Mouse (Mus musculus) adrenal gland, adult 2 months (tissue): ENCODE measurements around the gene Tmem205. TPM values are rescaled to one million over a fixed set of nuclear protein-coding genes. Genes with fewer than 3 reads are reported as not detected.

ENCODE experiments used
- DNase-seq: peaks from one replicate; pipeline ENCODE4 v3.0.0; 2021
- polyA plus RNA-seq: library from polyadenylated mRNA; depleted of rRNA; stranded (reverse); fragments of >200 nt; gene quantifications from 2 replicates; pipeline ENCODE4 v1.2.3, GENCODE M21; 2012; rRNA removed
- total RNA-seq, 2 experiments: library from RNA; stranded (reverse); gene quantifications; 2 replicates each; pipeline ENCODE4 v1.2.3; 2021

Gene Tmem205
- total and polyA plus RNA-seq, 3 experiments = 381 to 1,525 (median 452) TPM

- peak; percentile 56 for DNase-seq
These were observed 9.8 kb downstream of the Tmem205 start for GRCm38 (mm10) chr9:21917493-21918034.

- no peak for DNase-seq
These were observed 10.4 kb downstream of the Tmem205 start for GRCm38 (mm10) chr9:21916851-21917492.

- no peak for DNase-seq
These were observed 17.7 kb downstream of the Tmem205 start for GRCm38 (mm10) chr9:21909474-21910223.

- no peak for DNase-seq
These were observed 19.1 kb downstream of the Tmem205 start for GRCm38 (mm10) chr9:21908216-21908615.

GRCm38 (mm10) chr9:21904031-21904430 is 23.3 kb downstream of the Tmem205 start:
- no peak for DNase-seq

GRCm38 (mm10) chr9:21901223-21901820 is 26.0 kb downstream of the Tmem205 start:
- peak; percentile 70 for DNase-seq

- no peak for DNase-seq
These were observed 38.1 kb downstream of the Tmem205 start for GRCm38 (mm10) chr9:21889229-21889628.

- DNase-seq = no peak
These were observed 50.8 kb downstream of the Tmem205 start for GRCm38 (mm10) chr9:21876601-21877000.

GRCm38 (mm10) chr9:21872204-21872603 is 55.2 kb downstream of the Tmem205 start:
- DNase-seq = no peak

Other genes starting within 250 kb of the Tmem205 start
- gene Ldlr, start 204.1 kb downstream of the Tmem205 start, total RNA-seq = 100 to 1,000 TPM in 1 of 2 experiments, 10 to 100 TPM in 1; 61.6 to 210 TPM
- gene Ldlr, start 204.1 kb downstream of the Tmem205 start, polyA plus RNA-seq = 79.5 and 143 TPM in 2 replicates
- gene Spc24, start 167.3 kb downstream of the Tmem205 start, total RNA-seq = 1 to 10 TPM; 1.9 to 3.7 TPM
- 1.4 and 1.5 TPM in 2 replicates for gene Spc24, start 167.3 kb downstream of the Tmem205 start, polyA plus RNA-seq
- 10 to 100 TPM; 28.4 to 56.2 TPM for gene Kank2, start 128.8 kb downstream of the Tmem205 start, total RNA-seq
- 67.8 and 76.1 TPM in 2 replicates for gene Kank2, start 128.8 kb downstream of the Tmem205 start, polyA plus RNA-seq
- gene Angptl8, start 92.0 kb downstream of the Tmem205 start, total RNA-seq = 1 to 10 TPM; 8.1 to 8.7 TPM
- gene Angptl8, start 92.0 kb downstream of the Tmem205 start, polyA plus RNA-seq = 26.5 and 55.8 TPM in 2 replicates
- gene Dock6, start 74.9 kb downstream of the Tmem205 start, total RNA-seq = 10 to 100 TPM; 32.9 to 37.0 TPM
- 76.6 and 91.2 TPM in 2 replicates for gene Dock6, start 74.9 kb downstream of the Tmem205 start, polyA plus RNA-seq
- gene Rab3d, start 9.4 kb downstream of the Tmem205 start, total RNA-seq = 10 to 100 TPM; 48.3 to 52.2 TPM
- 75.9 and 84.8 TPM in 2 replicates for gene Rab3d, start 9.4 kb downstream of the Tmem205 start, polyA plus RNA-seq
- gene Ccdc159, start 85 bp downstream of the Tmem205 start, total RNA-seq = 10 to 100 TPM in 1 of 2 experiments, 1 to 10 TPM in 1; 9.4 to 10.5 TPM
- 17.3 and 24.5 TPM in 2 replicates for gene Ccdc159, start 85 bp downstream of the Tmem205 start, polyA plus RNA-seq
- gene Plppr2, start 9.5 kb upstream of the Tmem205 start, total RNA-seq = 10 to 100 TPM; 21.7 to 31.7 TPM
- gene Plppr2, start 9.5 kb upstream of the Tmem205 start, polyA plus RNA-seq = 120 and 147 TPM in 2 replicates
- 10 to 100 TPM; 14.2 to 18.6 TPM for gene Swsap1, start 28.2 kb upstream of the Tmem205 start, total RNA-seq
- 12.4 and 20.2 TPM in 2 replicates for gene Swsap1, start 28.2 kb upstream of the Tmem205 start, polyA plus RNA-seq
- gene Epor, start 36.0 kb upstream of the Tmem205 start, total RNA-seq = 1 to 10 TPM; 1.5 to 2.7 TPM
- gene Epor, start 36.0 kb upstream of the Tmem205 start, polyA plus RNA-seq = 3.7 and 6.0 TPM in 2 replicates
- gene Rgl3, start 61.9 kb upstream of the Tmem205 start, total RNA-seq = 10 to 100 TPM; 14.2 to 46.9 TPM
- 137 and 177 TPM in 2 replicates for gene Rgl3, start 61.9 kb upstream of the Tmem205 start, polyA plus RNA-seq
- gene Ccdc151, start 75.1 kb upstream of the Tmem205 start, total RNA-seq = 1 to 10 TPM in 1 of 2 experiments, under 1 TPM in 1; 0.73 to 1.0 TPM
- gene Ccdc151, start 75.1 kb upstream of the Tmem205 start, polyA plus RNA-seq = 0.47 and 0.73 TPM in 2 replicates
- gene Prkcsh, start 75.2 kb upstream of the Tmem205 start, total RNA-seq = 100 to 1,000 TPM; 166 to 175 TPM
- 136 and 209 TPM in 2 replicates for gene Prkcsh, start 75.2 kb upstream of the Tmem205 start, polyA plus RNA-seq
- gene Elavl3, start 124.5 kb upstream of the Tmem205 start, total RNA-seq = 1 to 10 TPM; 2.1 to 2.4 TPM
- gene Elavl3, start 124.5 kb upstream of the Tmem205 start, polyA plus RNA-seq = 1.3 and 1.7 TPM in 2 replicates
- not detected for gene Gm49318, start 143.7 kb upstream of the Tmem205 start, total RNA-seq
- not detected in 2 replicates for gene Gm49318, start 143.7 kb upstream of the Tmem205 start, polyA plus RNA-seq
- 1 to 10 TPM; 8.0 to 8.5 TPM for gene Zfp653, start 143.8 kb upstream of the Tmem205 start, total RNA-seq
- gene Zfp653, start 143.8 kb upstream of the Tmem205 start, polyA plus RNA-seq = 19.3 and 20.7 TPM in 2 replicates
- 10 to 100 TPM; 50.9 to 70.8 TPM for gene Ecsit, start 157.9 kb upstream of the Tmem205 start, total RNA-seq
- 52.6 and 65.2 TPM in 2 replicates for gene Ecsit, start 157.9 kb upstream of the Tmem205 start, polyA plus RNA-seq
- 1 to 10 TPM in 1 of 2 experiments, under 1 TPM in 1; 0.58 to 3.8 TPM for gene Cnn1, start 171.7 kb upstream of the Tmem205 start, total RNA-seq
- 1.1 and 1.8 TPM in 2 replicates for gene Cnn1, start 171.7 kb upstream of the Tmem205 start, polyA plus RNA-seq
- 10 to 100 TPM; 73.9 to 90.9 TPM for gene Elof1, start 189.6 kb upstream of the Tmem205 start, total RNA-seq
- 157 and 159 TPM in 2 replicates for gene Elof1, start 189.6 kb upstream of the Tmem205 start, polyA plus RNA-seq
- gene Acp5, start 208.2 kb upstream of the Tmem205 start, total RNA-seq = 10 to 100 TPM; 65.9 to 86.3 TPM
- 93.2 and 189 TPM in 2 replicates for gene Acp5, start 208.2 kb upstream of the Tmem205 start, polyA plus RNA-seq
- 10 to 100 TPM; 34.8 to 65.0 TPM for gene Pigyl, start 229.3 kb upstream of the Tmem205 start, total RNA-seq
- gene Pigyl, start 229.3 kb upstream of the Tmem205 start, polyA plus RNA-seq = 75.3 and 79.6 TPM in 2 replicates